8 mouse cellular contexts compared by ENCODE assay signal in genomic region chr16:84702230-84703128, GRCm38 (mm10). TPM values are rescaled to one million over a fixed set of nuclear protein-coding genes. Genes with fewer than 3 reads are reported as not detected.
DNase-seq lines count a peak whose midpoint lies in the region; ATAC-seq and TF ChIP-seq lines count a peak whose summit lies in the region.

No protein-coding gene starts in this region.

- 0 out of 2 replicates have a peak, but pooled peaks cover 2% of the 10 kb centered on the region for H3K4me1 ChIP-seq in intestine, embryonic 15.5 days (replicated peaks)
- peaks cover 8% of the 10 kb centered on the region; the same call in 1 of the 2 replicates for H3K4me1 ChIP-seq in liver, postnatal 0 days (ENCODE audit: insufficient read depth)
- 0 out of 2 replicates have a peak, but pooled peaks cover 4% of the 10 kb centered on the region for H3K4me1 ChIP-seq in neural tube, embryonic 11.5 days (ENCODE audit: control insufficient read depth, insufficient read depth, low read length)

- H3K4me3 ChIP-seq in intestine, embryonic 15.5 days (replicated peaks), result peak overlapping the region; percentile 61
- peak overlapping the region; percentile 64 for H3K4me3 ChIP-seq in liver, postnatal 0 days (ENCODE audit: low read depth, low read length)
- peak overlapping the region; percentile 56 for H3K4me3 ChIP-seq in neural tube, embryonic 11.5 days (ENCODE audit: low read depth, low read length)

- peak overlapping the region; percentile 54 for H3K9ac ChIP-seq in intestine, embryonic 15.5 days
- peak overlapping the region; percentile 53 for H3K9ac ChIP-seq in liver, postnatal 0 days (replicated peaks)
- H3K9ac ChIP-seq in neural tube, embryonic 11.5 days (ENCODE audit: low read length), result peak overlapping the region; percentile 69

- no peak for TF ChIP-seq CTCF in liver, postnatal 0 days (IDR thresholded peaks at IDR 0.05; ENCODE audit: low read depth)

- intact Hi-C loops in gastrocnemius, postnatal 14 days (cut with DNase I; ENCODE audit: low total_unique reads), result no loop called here

- TF ChIP-seq EP300 in liver, postnatal 0 days (IDR thresholded peaks at IDR 0.05; ENCODE audit: low read depth), result no peak

- ATAC-seq in intestine, embryonic 15.5 days, result peak; percentile 76
- ATAC-seq in liver, postnatal 0 days, result peak; percentile 54; the same call in 1 of the 2 replicates
- peak; percentile 43; the same call in 1 of the 2 replicates for ATAC-seq in neural tube, embryonic 11.5 days (ENCODE audit: insufficient read depth, low FRiP score, low TSS enrichment)

- H3K36me3 ChIP-seq in intestine, embryonic 15.5 days, result no peaks in the 10 kb centered on the region
- no peaks in the 10 kb centered on the region for H3K36me3 ChIP-seq in liver, postnatal 0 days (replicated peaks; ENCODE audit: insufficient read depth, low read length)
- H3K36me3 ChIP-seq in neural tube, embryonic 11.5 days (ENCODE audit: control insufficient read depth, insufficient read depth, low read length), result no peaks in the 10 kb centered on the region

- H3K27ac ChIP-seq in intestine, embryonic 15.5 days, result no peak overlapping the region
- H3K27ac ChIP-seq in liver, postnatal 0 days (ENCODE audit: low read depth), result no peak overlapping the region
- no peak overlapping the region for H3K27ac ChIP-seq in neural tube, embryonic 11.5 days (ENCODE audit: low read depth, low read length)

- H3K4me2 ChIP-seq in intestine, embryonic 15.5 days (replicated peaks), result peak overlapping the region; percentile 99
- H3K4me2 ChIP-seq in liver, postnatal 0 days (ENCODE audit: low read depth, low read length), result peak overlapping the region; percentile 86
- H3K4me2 ChIP-seq in neural tube, embryonic 11.5 days (ENCODE audit: low read depth), result peak overlapping the region; percentile 98

- H3K27me3 ChIP-seq in intestine, embryonic 15.5 days (replicated peaks), result no peaks in the 10 kb centered on the region
- peaks cover 24% of the 10 kb centered on the region for H3K27me3 ChIP-seq in liver, postnatal 0 days (ENCODE audit: insufficient read depth, low read length)
- H3K27me3 ChIP-seq in neural tube, embryonic 11.5 days (ENCODE audit: control insufficient read depth, insufficient read depth, low read length), result 0 out of 2 replicates have a peak, but pooled peaks cover 7% of the 10 kb centered on the region

- WGBS in intestine, embryonic 15.5 days, result 13% methylated on average over 39 of the region's 39 CpGs
- 12% methylated on average over 38 of the region's 39 CpGs for WGBS in liver, postnatal 0 days (ENCODE audit: insufficient replicate concordance)
- 13% methylated on average over 37 of the region's 39 CpGs for WGBS in neural tube, embryonic 11.5 days

- H3K9me3 ChIP-seq in intestine, embryonic 15.5 days, result no peaks in the 10 kb centered on the region
- no peaks in the 10 kb centered on the region for H3K9me3 ChIP-seq in liver, postnatal 0 days (ENCODE audit: low read length)
- no peaks in the 10 kb centered on the region for H3K9me3 ChIP-seq in neural tube, embryonic 11.5 days (ENCODE audit: control insufficient read depth, low read length)

- DNase-seq in CD8-positive naive resting alpha-beta T cell, adult 2 months (ENCODE audit: low read depth in 2 of 2, low spot score in 2 of 2), result peak; percentile 16 to 33
- peak; percentile 46 for DNase-seq in adrenal gland, postnatal 25 days
- peak; percentile 38 for DNase-seq in gastrocnemius, postnatal 14 days
- peak; percentile 47 for DNase-seq in liver, postnatal 0 days
- peak; percentile 50 for DNase-seq in neural tube, embryonic 11.5 days (ENCODE audit: low spot score)
- peak; percentile 36 for DNase-seq in urinary bladder, postnatal 25 days (ENCODE audit: low spot score)
- DNase-seq in right cerebral cortex, adult 2 months (ENCODE audit: low spot score in 2 of 2), result no peak

RNA-seq across cellular contexts. Expression of gene Mrpl39, which starts 33.1 kb away (rescaled TPM):
- 41.4 and 43.5 TPM in 2 replicates for total RNA-seq in adrenal gland, postnatal 25 days (2021)
- 10 to 100 TPM; 18.4 to 20.8 TPM for total RNA-seq in gastrocnemius, postnatal 14 days (2021)
- polyA plus RNA-seq in intestine, embryonic 15.5 days (2015; fragmentation: Nextera tagmentation; extraction: Ambion mirVana), result 47.3 and 48.9 TPM in 2 replicates
- polyA plus RNA-seq in liver, postnatal 0 days (2015; fragmentation: Nextera tagmentation; extraction: Ambion mirVana), result 17.6 and 18.3 TPM in 2 replicates
- 51.7 and 52.7 TPM in 2 replicates for polyA plus RNA-seq in neural tube, embryonic 11.5 days (2014; fragmentation: Nextera tagmentation; extraction: Ambion mirVana)

Comparison
In these comparisons a context has a peak if more than half of its experiments do, and no peak if none do; other contexts are left out.
1. DNase-seq: peak in CD8-positive naive resting alpha-beta T cell, adult 2 months (2 of 2), adrenal gland, postnatal 25 days (single experiment), gastrocnemius, postnatal 14 days (single experiment), liver, postnatal 0 days (single experiment), neural tube, embryonic 11.5 days (single experiment) and urinary bladder, postnatal 25 days (single experiment); none in right cerebral cortex, adult 2 months (0 of 2).
2. Peak in every context shown above with its lines, with median percentiles within 50 percentile points of each other: ATAC-seq, H3K4me2 ChIP-seq, H3K4me3 ChIP-seq and H3K9ac ChIP-seq.